Mouse (Mus musculus) hindbrain, embryonic 13.5 days (tissue): Measurements from ENCODE around the gene Gm20708. TPM values are rescaled to one million over a fixed set of nuclear protein-coding genes. Genes with fewer than 3 reads are reported as not detected.

Experiments
- ATAC-seq: fragments of 200-750 bp; cut with Nextera tagmentation; 2 replicates; pipeline ENCODE4 v1.8.0; 2017; ENCODE audit warnings: moderate TSS enrichment; ENCODE audit not compliant: low FRiP score
- H3K27ac ChIP-seq: fragments of 300-500 bp; sonication (generic); 2 replicates; pipeline ENCODE4 v1.5.1; 2015; ENCODE audit warnings: inconsistent platforms, mild to moderate bottlenecking, moderate library complexity
- H3K27me3 ChIP-seq: fragments of 300-500 bp; sonication (generic); 2 replicates; pipeline ENCODE4 v1.6.1; 2015; ENCODE audit warnings: mild to moderate bottlenecking, inconsistent platforms
- H3K36me3 ChIP-seq: fragments of 300-500 bp; sonication (generic); 2 replicates; pipeline ENCODE4 v1.6.1; 2015; ENCODE audit warnings: mild to moderate bottlenecking, inconsistent platforms
- H3K4me1 ChIP-seq: fragments of 300-500 bp; sonication (generic); replicated peaks from 2 replicates; pipeline ENCODE4 v1.6.1; 2015; ENCODE audit warnings: inconsistent platforms
- H3K4me2 ChIP-seq: fragments of 300-500 bp; sonication (generic); 2 replicates; pipeline ENCODE4 v1.6.1; 2015; ENCODE audit warnings: inconsistent platforms, mild to moderate bottlenecking, moderate library complexity
- H3K4me3 ChIP-seq: fragments of 300-500 bp; sonication (generic); 2 replicates; pipeline ENCODE4 v1.5.1; 2015; ENCODE audit warnings: mild to moderate bottlenecking, inconsistent platforms
- H3K9ac ChIP-seq: fragments of 300-500 bp; sonication (generic); 2 replicates; pipeline ENCODE4 v1.6.1; 2015; ENCODE audit warnings: mild to moderate bottlenecking, inconsistent platforms
- H3K9me3 ChIP-seq: fragments of 300-500 bp; sonication (generic); 2 replicates; pipeline ENCODE4 v1.6.1; 2016; ENCODE audit warnings: inconsistent platforms
- WGBS: fragments of 180-500 bp; shearing (Covaris S2); methylation state at CpG from one replicate; pipeline ENCODE4 v1.1.7; 2015; 5-methylcytosine and 5-hydroxymethylcytosine counted together
- polyA plus RNA-seq: library from polyadenylated mRNA; unstranded; fragments of >200 nt; fragmentation: Nextera tagmentation; extraction: Ambion mirVana; gene quantifications from 2 replicates; pipeline ENCODE4 v1.2.1, GENCODE M21; 2015

Gm20708 gene
- 0.70 and 0.74 TPM in 2 replicates for polyA plus RNA-seq

DNA sequence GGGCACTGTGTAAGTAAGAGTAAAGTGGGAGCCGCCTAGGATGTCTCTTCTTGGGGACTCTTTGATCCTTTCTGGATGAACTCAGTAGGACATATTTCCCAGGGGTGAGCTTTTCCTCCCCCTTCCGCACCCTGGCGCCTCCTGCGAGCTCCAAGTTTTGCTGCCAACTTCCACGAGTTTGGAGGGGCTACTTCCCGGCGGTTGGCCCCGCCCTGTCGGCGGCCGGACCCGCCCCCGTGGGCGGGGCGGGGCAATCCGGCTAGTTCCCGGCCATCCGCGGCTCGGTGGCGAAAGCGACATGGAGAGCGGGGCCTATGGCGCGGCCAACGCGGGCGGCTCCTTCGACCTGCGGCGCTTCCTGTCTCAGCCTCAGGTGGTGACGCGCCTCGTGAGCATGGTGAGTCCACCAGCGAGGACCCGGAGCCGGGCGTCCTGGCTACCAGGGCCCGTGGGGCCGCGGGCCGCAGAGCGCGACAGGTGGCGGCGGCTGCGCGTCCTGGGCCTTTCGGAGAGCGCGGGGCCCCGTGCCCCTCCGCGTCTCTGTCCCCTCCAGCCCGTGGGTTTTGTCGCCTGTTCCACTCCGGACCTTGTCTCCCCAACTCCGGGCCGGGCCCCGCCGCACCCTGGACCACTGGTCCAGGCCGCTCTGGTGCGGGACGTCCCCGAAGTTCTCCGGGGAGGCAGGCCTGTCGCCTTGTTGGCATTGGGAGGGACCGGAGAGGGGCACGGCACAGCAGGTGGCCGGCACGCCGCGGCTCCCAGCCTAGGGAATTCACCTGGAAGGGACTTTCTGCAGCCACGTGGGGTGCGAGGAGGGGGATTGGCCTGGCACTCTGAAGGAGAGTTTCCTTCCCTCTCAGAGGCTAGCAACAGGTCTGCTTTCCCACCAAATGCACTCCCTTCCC is at the start of gene Gm20708, which contains the start of gene Syngr2:
Gene Gm20708 (plus strand): TSS at position 262 of the 905 bp plus-strand sequence.
Gene Syngr2 (plus strand): TSS at position 262 of the 905 bp plus-strand sequence.
- Histone ChIP-seq H3K27ac (no peak within 1 kb of the TSS), H3K27me3 (peaks cover 25% of the 10 kb centered on the region), H3K9ac (peak within 1 kb of the TSS; percentile 74), H3K36me3 (peaks cover 4% of the 10 kb centered on the region; the same call in 1 of the 2 replicates), H3K9me3 (no peaks in the 10 kb centered on the region), H3K4me2 (peak within 1 kb of the TSS; percentile 90), H3K4me3 (peak within 1 kb of the TSS; percentile 56), H3K4me1 (peaks cover 24% of the 10 kb centered on the region)
- ATAC-seq = peak; percentile 57
- WGBS = under 1% methylated on average over 68 of the region's 75 CpGs

GRCm38 (mm10) chr11:117760374-117761119 is 48.9 kb upstream of the Gm20708 start:
- no peak for ATAC-seq
- peaks cover 96% of the 10 kb centered on the region for H3K36me3 ChIP-seq

DNA sequence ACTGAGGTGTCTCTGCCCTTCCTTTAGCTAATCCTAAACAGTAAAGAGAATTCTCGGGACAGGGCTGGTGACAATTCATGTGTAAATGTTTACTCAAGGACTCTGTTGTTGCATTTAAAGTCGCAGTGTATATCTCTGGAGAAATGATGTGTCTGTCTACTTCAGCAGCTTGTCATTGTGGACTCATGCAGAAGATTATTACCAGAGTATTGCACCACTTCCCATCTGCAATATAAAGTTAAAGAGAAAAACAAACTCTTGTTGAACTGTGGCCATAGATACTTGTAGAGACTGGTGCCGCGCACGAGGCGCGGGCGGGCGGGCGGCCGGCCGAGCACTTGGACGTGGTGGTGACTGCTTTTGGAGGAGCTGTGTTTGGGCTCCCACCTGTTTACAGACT is 47.7 kb upstream of the Gm20708 start:
- Histone ChIP-seq H3K36me3 (peaks cover 96% of the 10 kb centered on the region), H3K27me3 (no peaks in the 10 kb centered on the region), H3K4me1 (no peaks in the 10 kb centered on the region), H3K4me3 (no peak overlapping the region), H3K27ac (no peak overlapping the region), H3K9me3 (no peaks in the 10 kb centered on the region), H3K9ac (no peak overlapping the region), H3K4me2 (no peak overlapping the region)
- no peak for ATAC-seq
- 90% methylated on average over 13 of the region's 13 CpGs for WGBS

More at GRCm38 (mm10) chr11:117760374-117761119, 48.9 kb upstream of the Gm20708 start:
- Histone ChIP-seq H3K9ac (no peak overlapping the region), H3K4me3 (no peak overlapping the region), H3K4me2 (no peak overlapping the region), H3K27ac (no peak overlapping the region), H3K4me1 (no peaks in the 10 kb centered on the region), H3K9me3 (no peaks in the 10 kb centered on the region), H3K27me3 (no peaks in the 10 kb centered on the region)
- 90% methylated on average over 26 of the region's 26 CpGs for WGBS

GRCm38 (mm10) chr11:117762246-117762645 is 47.2 kb upstream of the Gm20708 start:
- Histone ChIP-seq H3K9me3 (no peaks in the 10 kb centered on the region), H3K36me3 (peaks cover 92% of the 10 kb centered on the region), H3K27me3 (no peaks in the 10 kb centered on the region), H3K4me3 (no peak overlapping the region), H3K4me2 (no peak overlapping the region), H3K4me1 (no peaks in the 10 kb centered on the region), H3K27ac (no peak overlapping the region), H3K9ac (no peak overlapping the region)
- WGBS = 91% methylated on average over 12 of the region's 12 CpGs
- no peak for ATAC-seq

DNA sequence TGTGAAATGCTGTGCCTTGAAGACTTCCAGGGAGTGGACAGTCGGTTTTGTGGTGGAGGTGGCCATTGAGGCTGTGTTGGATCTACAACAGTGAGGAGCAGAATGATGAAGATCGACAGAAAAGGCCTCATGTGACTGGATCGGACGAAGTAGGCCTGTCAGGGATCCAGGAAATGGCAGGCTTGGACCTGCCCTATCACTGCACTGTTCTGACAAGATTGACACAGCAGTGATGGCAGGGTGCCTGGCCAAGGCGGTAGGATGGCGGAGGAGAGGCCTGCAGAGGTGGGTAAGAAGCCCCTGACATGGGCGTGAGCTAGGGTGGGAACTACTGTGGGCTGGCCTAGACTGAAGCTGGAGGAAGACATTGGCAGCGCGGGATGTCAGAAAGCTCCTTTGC is 45.1 kb upstream of the Gm20708 start:
- Histone ChIP-seq H3K27ac (no peak overlapping the region), H3K9ac (no peak overlapping the region), H3K27me3 (no peaks in the 10 kb centered on the region), H3K9me3 (no peaks in the 10 kb centered on the region), H3K36me3 (peaks cover 72% of the 10 kb centered on the region), H3K4me1 (peaks cover 7% of the 10 kb centered on the region), H3K4me2 (no peak overlapping the region), H3K4me3 (no peak overlapping the region)
- 90% methylated on average over 9 of the region's 9 CpGs for WGBS
- ATAC-seq = no peak

- H3K36me3 ChIP-seq = peaks cover 61% of the 10 kb centered on the region
Measured at GRCm38 (mm10) chr11:117765361-117765760, 44.1 kb upstream of the Gm20708 start.

DNA sequence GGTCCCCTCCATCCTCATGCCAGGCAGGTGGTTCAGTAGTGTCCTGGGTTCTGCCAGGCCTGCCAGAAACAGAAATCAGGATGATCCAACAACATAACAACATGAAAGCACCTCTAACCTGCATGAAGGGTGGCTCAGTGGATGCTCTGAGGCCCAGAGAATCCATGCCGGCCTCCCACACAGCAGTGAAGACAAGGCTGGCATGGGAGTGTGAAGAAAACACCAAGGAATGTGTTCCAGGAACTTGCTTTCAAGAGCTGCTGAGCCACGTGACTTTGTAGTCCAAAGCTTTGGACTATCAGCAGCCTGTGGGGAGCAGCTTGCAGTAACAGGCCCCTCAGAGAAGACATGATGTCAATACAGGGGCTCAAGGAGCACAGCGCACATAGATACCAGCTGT is 43.2 kb upstream of the Gm20708 start:
- WGBS = 90% methylated on average over 3 of the region's 3 CpGs
- peaks cover 52% of the 10 kb centered on the region for H3K36me3 ChIP-seq
- no peaks in the 10 kb centered on the region for H3K27me3 ChIP-seq
- H3K9me3 ChIP-seq = no peaks in the 10 kb centered on the region
- no peak for ATAC-seq
- H3K27ac ChIP-seq = no peak overlapping the region
- no peak overlapping the region for H3K4me3 ChIP-seq
- H3K4me1 ChIP-seq = peaks cover 19% of the 10 kb centered on the region
- H3K4me2 ChIP-seq = no peak overlapping the region
- no peak overlapping the region for H3K9ac ChIP-seq

More at GRCm38 (mm10) chr11:117765361-117765760, 44.1 kb upstream of the Gm20708 start:
- ATAC-seq = no peak
- H3K27me3 ChIP-seq = no peaks in the 10 kb centered on the region
- no peak overlapping the region for H3K9ac ChIP-seq
- 86% methylated on average over 5 of the region's 5 CpGs for WGBS
- no peak overlapping the region for H3K4me2 ChIP-seq
- H3K4me1 ChIP-seq = peaks cover 17% of the 10 kb centered on the region
- no peak overlapping the region for H3K4me3 ChIP-seq
- H3K9me3 ChIP-seq = no peaks in the 10 kb centered on the region
- no peak overlapping the region for H3K27ac ChIP-seq

- Histone ChIP-seq H3K9ac (no peak overlapping the region), H3K4me1 (peaks cover 19% of the 10 kb centered on the region), H3K27me3 (no peaks in the 10 kb centered on the region), H3K4me2 (no peak overlapping the region), H3K4me3 (no peak overlapping the region), H3K36me3 (peaks cover 28% of the 10 kb centered on the region), H3K9me3 (no peaks in the 10 kb centered on the region), H3K27ac (peak overlapping the region; percentile 64)
- ATAC-seq = no peak
- WGBS = 75% methylated on average over 20 of the region's 20 CpGs
Measured at GRCm38 (mm10) chr11:117768725-117769682, 40.5 kb upstream of the Gm20708 start.

- ATAC-seq = no peak
- H3K9me3 ChIP-seq = no peaks in the 10 kb centered on the region
Measured at GRCm38 (mm10) chr11:117769683-117770047, 39.8 kb upstream of the Gm20708 start.

GRCm38 (mm10) chr11:117770407-117770806 is 39.1 kb upstream of the Gm20708 start:
- no peak for ATAC-seq
- Histone ChIP-seq H3K4me3 (no peak overlapping the region), H3K9ac (no peak overlapping the region), H3K27me3 (no peaks in the 10 kb centered on the region), H3K36me3 (peaks cover 14% of the 10 kb centered on the region), H3K4me1 (peaks cover 19% of the 10 kb centered on the region), H3K9me3 (no peaks in the 10 kb centered on the region), H3K27ac (peak overlapping the region; percentile 64), H3K4me2 (no peak overlapping the region)
- 75% methylated on average over 10 of the region's 10 CpGs for WGBS

More at GRCm38 (mm10) chr11:117769683-117770047, 39.8 kb upstream of the Gm20708 start:
- Histone ChIP-seq H3K36me3 (peaks cover 22% of the 10 kb centered on the region), H3K9ac (no peak overlapping the region), H3K4me1 (peaks cover 19% of the 10 kb centered on the region), H3K4me3 (no peak overlapping the region), H3K4me2 (no peak overlapping the region), H3K27ac (peak overlapping the region; percentile 64), H3K27me3 (no peaks in the 10 kb centered on the region)
- 68% methylated on average over 7 of the region's 7 CpGs for WGBS

GRCm38 (mm10) chr11:117772352-117772751 is 37.1 kb upstream of the Gm20708 start:
- Histone ChIP-seq H3K27ac (no peak overlapping the region), H3K27me3 (no peaks in the 10 kb centered on the region), H3K9me3 (no peaks in the 10 kb centered on the region), H3K4me1 (peaks cover 19% of the 10 kb centered on the region), H3K9ac (no peak overlapping the region), H3K4me3 (no peak overlapping the region), H3K36me3 (no peaks in the 10 kb centered on the region; the same call in 1 of the 2 replicates), H3K4me2 (no peak overlapping the region)
- ATAC-seq = no peak
- 97% methylated on average over 7 of the region's 7 CpGs for WGBS
